8 mouse cellular contexts compared by ENCODE assay signal in the genomic region with DNA sequence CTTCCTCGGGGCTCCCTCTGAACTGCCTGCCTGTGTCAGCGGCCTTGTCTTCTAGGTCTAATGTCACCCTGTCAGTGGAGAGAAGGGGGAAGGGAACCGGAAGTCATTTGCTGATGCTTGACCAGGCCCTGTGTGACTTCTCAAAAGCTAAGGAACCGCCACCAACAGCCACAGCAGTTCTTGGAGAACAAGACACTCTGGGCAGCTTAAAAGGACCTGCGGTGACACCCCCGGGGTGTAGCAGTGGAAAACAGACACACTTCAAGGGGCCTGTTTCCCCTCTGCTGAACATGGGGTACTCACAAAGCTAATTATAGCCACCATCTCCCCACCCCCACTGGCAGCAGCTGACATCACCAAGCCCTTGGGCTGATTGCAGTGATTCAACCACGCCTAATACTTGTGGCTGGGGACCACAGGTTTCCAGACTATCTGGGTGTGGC. TPM values are rescaled to one million over a fixed set of nuclear protein-coding genes. Genes with fewer than 3 reads are reported as not detected.
A peak's percentile ranks its signal among the peaks of the same experiment; 100 is the strongest.
DNase-seq lines count a peak whose midpoint lies in the region; ATAC-seq and TF ChIP-seq lines count a peak whose summit lies in the region.
"Had no signal": no experiment of that assay in that cellular context is flagged by ENCODE, and none has a peak within 500 bp of the region (broad histone marks: within the 10 kb centered on the region; RNA-seq: fewer than 3 reads in every experiment).

No protein-coding gene starts in this region.

- no peak for TF ChIP-seq CTCF in Patski (IDR thresholded peaks at IDR 0.05)
- no peak for TF ChIP-seq CTCF in hindbrain, postnatal 0 days (IDR thresholded peaks at IDR 0.05; ENCODE audit: low read depth)

- no peak overlapping the region for H3K27ac ChIP-seq in limb, embryonic 13.5 days
- no peak overlapping the region for H3K27ac ChIP-seq in hindbrain, postnatal 0 days

- no peak overlapping the region for H3K4me3 ChIP-seq in limb, embryonic 13.5 days
- no peak overlapping the region for H3K4me3 ChIP-seq in hindbrain, postnatal 0 days (ENCODE audit: low read length)

- H3K9me3 ChIP-seq in limb, embryonic 13.5 days = no peaks in the 10 kb centered on the region
- H3K9me3 ChIP-seq in hindbrain, postnatal 0 days (ENCODE audit: low read length) = no peaks in the 10 kb centered on the region

- 41% methylated on average over 7 of the region's 7 CpGs for WGBS in limb, embryonic 13.5 days
- 61% methylated on average over 7 of the region's 7 CpGs for WGBS in hindbrain, postnatal 0 days

- in situ Hi-C loops in Patski (cut with MboI; ENCODE audit: low pct_unique_long_range_greater_than_20kb) = loop anchor here (5.0 kb wide), 1 partner anchor 52 kb away; no protein-coding TSS in a partner anchor

- peaks cover 37% of the 10 kb centered on the region for H3K4me1 ChIP-seq in limb, embryonic 13.5 days
- peaks cover 16% of the 10 kb centered on the region for H3K4me1 ChIP-seq in hindbrain, postnatal 0 days (ENCODE audit: insufficient read depth, low read length)

- POLR2A ChIA-PET in Patski (lab: Charles Lee) = no interaction called here

- intact Hi-C loops in gastrocnemius, postnatal 36 days (cut with DNase I) = no loop called here

- H3K36me3 ChIP-seq in limb, embryonic 13.5 days = no peaks in the 10 kb centered on the region
- H3K36me3 ChIP-seq in hindbrain, postnatal 0 days (ENCODE audit: insufficient read depth, low read length) = no peaks in the 10 kb centered on the region

- peak; percentile 66 for DNase-seq in CD4-positive helper T cell, adult 2 months (ENCODE audit: low read depth, low spot score)
- no peak for DNase-seq in Patski (ENCODE audit: low read depth, low spot score)
- DNase-seq in retina, embryonic 14.5 days (ENCODE audit: low spot score) = peak; percentile 40
- DNase-seq in yolk sac, embryonic 10.5 days (ENCODE audit: low spot score) = no peak
- DNase-seq in hindbrain, postnatal 0 days (ENCODE audit: low spot score) = no peak
- no peak for DNase-seq in gastrocnemius, postnatal 36 days
- DNase-seq: cerebellum, adult 9-11 months had no signal

- ATAC-seq in Patski = peak; percentile 78
- ATAC-seq in limb, embryonic 13.5 days (ENCODE audit: low FRiP score, low read depth) = peak; percentile 48; the same call in 1 of the 2 replicates
- no peak for ATAC-seq in hindbrain, postnatal 0 days

- CTCF ChIA-PET in Patski (lab: Charles Lee) = interaction anchor here (1.3 kb wide), 1 partner anchor 11 kb away, joined by 6 read pairs; no protein-coding TSS in a partner anchor

- no peak overlapping the region for H3K9ac ChIP-seq in limb, embryonic 13.5 days
- H3K9ac ChIP-seq in hindbrain, postnatal 0 days (replicated peaks; ENCODE audit: low read length) = no peak overlapping the region

- no peak overlapping the region for H3K4me2 ChIP-seq in limb, embryonic 13.5 days (replicated peaks)
- no peak overlapping the region for H3K4me2 ChIP-seq in hindbrain, postnatal 0 days (ENCODE audit: low read depth, low read length)

- H3K27me3 ChIP-seq in Patski = no peaks in the 10 kb centered on the region
- no peaks in the 10 kb centered on the region for H3K27me3 ChIP-seq in limb, embryonic 13.5 days
- H3K27me3 ChIP-seq in hindbrain, postnatal 0 days (ENCODE audit: insufficient read depth, low read length) = no peaks in the 10 kb centered on the region

RNA-seq across cellular contexts. Expression of a gene that starts 56.3 kb away (rescaled TPM):
- 8.9 TPM for polyA plus RNA-seq in Patski (2021)
- 6.2 and 7.3 TPM in 2 replicates for polyA plus RNA-seq in limb, embryonic 13.5 days (2015; fragmentation: Nextera tagmentation; extraction: Ambion mirVana)
- 41.0 and 41.3 TPM in 2 replicates for total RNA-seq in hindbrain, postnatal 0 days (2014; rRNA removed)
- 28.0 and 28.6 TPM in 2 replicates for polyA plus RNA-seq in hindbrain, postnatal 0 days (2015; fragmentation: Nextera tagmentation; extraction: Ambion mirVana)
- total RNA-seq in gastrocnemius, postnatal 36 days (2021) = under 1 TPM; 0.31 to 0.81 TPM

Comparison
In these comparisons a context has a peak if more than half of its experiments do, and no peak if none do; other contexts are left out.
1. DNase-seq: peak in CD4-positive helper T cell, adult 2 months (single experiment) and retina, embryonic 14.5 days (single experiment); none in Patski (single experiment), yolk sac, embryonic 10.5 days (single experiment), hindbrain, postnatal 0 days (single experiment) and gastrocnemius, postnatal 36 days (0 of 2).